Mouse (Mus musculus) MN1 (cell line): ENCODE measurements around the gene Gm3685.
"Not testable (repeated sequence)": the region's sequence is repeated elsewhere in the genome, so short reads cannot be mapped to it uniquely, and the experiment has no call there.

Experiments
- DNase-seq: peaks from one replicate; pipeline ENCODE4 v3.0.0-alpha.2; 2016; ENCODE audit warnings: low spot score

The Gm3685 gene

GRCm38 (mm10) chr14:7044870-7045269, at the start of gene Gm3685:
Gm3685 (minus strand) TSS chr14:7044970.
- not testable (repeated sequence) for DNase-seq

GRCm38 (mm10) chr14:7026781-7027749, 17.7 kb downstream of the Gm3685 start, which contains the start of gene Gm10406:
Gm10406 (minus strand) TSS chr14:7027449.
- DNase-seq: peak; percentile 5

- not testable (repeated sequence) for DNase-seq
Observed at GRCm38 (mm10) chr14:7026274-7026673, 18.5 kb downstream of the Gm3685 start.
